22 mouse cellular contexts compared by ENCODE assay signal in genomic region chr10:121160499-121160898, GRCm38 (mm10).
DNase-seq lines count a peak whose midpoint lies in the region; ATAC-seq and TF ChIP-seq lines count a peak whose summit lies in the region.
"Had no signal": no experiment of that assay in that cellular context is flagged by ENCODE, and none has a peak within 500 bp of the region (broad histone marks: within the 10 kb centered on the region; RNA-seq: fewer than 3 reads in every experiment).

No protein-coding gene starts in this region.

- peaks cover 17% of the 10 kb centered on the region for H3K4me1 ChIP-seq in heart, postnatal 0 days (ENCODE audit: control insufficient read depth, insufficient read depth)
- H3K4me1 ChIP-seq in testis, adult 2 months (ENCODE audit: control insufficient read depth, insufficient read depth, low read length) = peaks cover 7% of the 10 kb centered on the region
- H3K4me1 ChIP-seq in embryonic facial prominence, embryonic 15.5 days = peaks cover 13% of the 10 kb centered on the region
- no peaks in the 10 kb centered on the region for H3K4me1 ChIP-seq in hindbrain, embryonic 12.5 days
- H3K4me1 ChIP-seq: liver, embryonic 12.5 days; megakaryocyte, embryonic 14.5 days; stomach, embryonic 15.5 days had no signal

- DNase-seq in heart, postnatal 0 days (ENCODE audit: low spot score) = no peak
- DNase-seq in heart, postnatal 25 days (ENCODE audit: low spot score) = no peak
- no peak for DNase-seq in testis, postnatal 10 days (ENCODE audit: low spot score)
- no peak for DNase-seq in cerebellum, postnatal 25 days
- DNase-seq: adrenal gland, postnatal 25 days; cerebellum, adult 9-10 months; gastrocnemius, postnatal 14 days; kidney, adult 9 months; kidney, postnatal 25 days; layer of hippocampus, postnatal 36 days; thymus, adult 2 months had no signal

- TF ChIP-seq EP300 in heart, postnatal 0 days (IDR thresholded peaks at IDR 0.05; ENCODE audit: low read depth) = no peak

- no peak for ATAC-seq in heart, postnatal 0 days (ENCODE audit: insufficient read depth, low read depth)
- ATAC-seq in embryonic facial prominence, embryonic 15.5 days (ENCODE audit: insufficient number of reproducible peaks, low FRiP score, low TSS enrichment, low read depth) = no peak
- ATAC-seq in hindbrain, embryonic 12.5 days (ENCODE audit: low FRiP score) = no peak
- ATAC-seq: forebrain, postnatal 0 days; hindbrain, postnatal 0 days; intestine, embryonic 16.5 days; liver, embryonic 12.5 days had no signal

- intact Hi-C loops in heart, postnatal 25 days (cut with DNase I) = no loop called here

- H3K4me3 ChIP-seq in heart, postnatal 0 days (ENCODE audit: low read depth, low read length) = no peak overlapping the region
- peak overlapping the region; percentile 65 for H3K4me3 ChIP-seq in testis, adult 2 months (ENCODE audit: control insufficient read depth, low read depth, low read length)
- H3K4me3 ChIP-seq in embryonic facial prominence, embryonic 15.5 days (replicated peaks) = no peak overlapping the region
- H3K4me3 ChIP-seq in hindbrain, embryonic 12.5 days = no peak overlapping the region
- H3K4me3 ChIP-seq: heart, embryonic 10.5 days; limb, embryonic 12.5 days; liver, embryonic 12.5 days; megakaryocyte, embryonic 14.5 days; stomach, embryonic 15.5 days had no signal

- no peaks in the 10 kb centered on the region for H3K36me3 ChIP-seq in heart, postnatal 0 days (replicated peaks; ENCODE audit: control insufficient read depth, insufficient read depth, low read length)
- H3K36me3 ChIP-seq in testis, adult 2 months (ENCODE audit: control insufficient read depth, insufficient read depth, low read length) = no peaks in the 10 kb centered on the region
- H3K36me3 ChIP-seq in embryonic facial prominence, embryonic 15.5 days = no peaks in the 10 kb centered on the region
- no peaks in the 10 kb centered on the region for H3K36me3 ChIP-seq in hindbrain, embryonic 12.5 days
- H3K36me3 ChIP-seq: heart, embryonic 10.5 days; limb, embryonic 12.5 days; liver, embryonic 12.5 days; stomach, embryonic 15.5 days had no signal

- no peak overlapping the region; the same call in 1 of the 2 replicates for H3K4me2 ChIP-seq in heart, postnatal 0 days (ENCODE audit: low read depth, low read length)
- H3K4me2 ChIP-seq in embryonic facial prominence, embryonic 15.5 days (replicated peaks) = no peak overlapping the region
- no peak overlapping the region for H3K4me2 ChIP-seq in hindbrain, embryonic 12.5 days (replicated peaks)
- H3K4me2 ChIP-seq: limb, embryonic 12.5 days; liver, embryonic 12.5 days; stomach, embryonic 15.5 days had no signal

- TF ChIP-seq CTCF in heart, postnatal 0 days (IDR thresholded peaks at IDR 0.05; ENCODE audit: low read depth) = no peak
- TF ChIP-seq CTCF in testis, adult 2 months (IDR thresholded peaks at IDR 0.05; ENCODE audit: control insufficient read depth, insufficient read depth, insufficient replicate concordance, low read depth, low read length) = no peak

- H3K9ac ChIP-seq in heart, postnatal 0 days (replicated peaks; ENCODE audit: low read depth, low read length) = no peak overlapping the region
- no peak overlapping the region for H3K9ac ChIP-seq in embryonic facial prominence, embryonic 15.5 days
- H3K9ac ChIP-seq in hindbrain, embryonic 12.5 days = no peak overlapping the region
- H3K9ac ChIP-seq: forebrain, postnatal 0 days; limb, embryonic 12.5 days; liver, embryonic 12.5 days; stomach, embryonic 15.5 days had no signal

- WGBS in heart, postnatal 0 days = 83% methylated on average over 7 of the region's 7 CpGs
- 21% methylated on average over 7 of the region's 7 CpGs for WGBS in embryonic facial prominence, embryonic 15.5 days
- WGBS in hindbrain, embryonic 12.5 days = 62% methylated on average over 7 of the region's 7 CpGs

- H3K27me3 ChIP-seq in heart, postnatal 0 days (ENCODE audit: control insufficient read depth, insufficient read depth, low read length) = no peaks in the 10 kb centered on the region
- H3K27me3 ChIP-seq in testis, adult 2 months (ENCODE audit: control insufficient read depth, insufficient read depth, low read length) = no peaks in the 10 kb centered on the region
- H3K27me3 ChIP-seq in embryonic facial prominence, embryonic 15.5 days = no peaks in the 10 kb centered on the region
- H3K27me3 ChIP-seq in hindbrain, embryonic 12.5 days = no peaks in the 10 kb centered on the region
- H3K27me3 ChIP-seq: limb, embryonic 12.5 days; liver, embryonic 12.5 days; megakaryocyte, embryonic 14.5 days; stomach, embryonic 15.5 days had no signal

- peak overlapping the region; percentile 67; the same call in 1 of the 2 replicates for H3K27ac ChIP-seq in heart, postnatal 0 days (ENCODE audit: low read depth)
- H3K27ac ChIP-seq in testis, adult 2 months (ENCODE audit: control insufficient read depth, insufficient read depth, low read depth, low read length) = no peak overlapping the region
- H3K27ac ChIP-seq in embryonic facial prominence, embryonic 15.5 days (replicated peaks) = 0 out of 2 replicates have a peak overlapping the region, but pooled peaks have one; percentile 18
- no peak overlapping the region for H3K27ac ChIP-seq in hindbrain, embryonic 12.5 days
- H3K27ac ChIP-seq: heart, embryonic 10.5 days; hindbrain, postnatal 0 days; limb, embryonic 12.5 days; liver, embryonic 12.5 days; stomach, embryonic 15.5 days had no signal

- TF ChIP-seq POLR2A in testis, adult 2 months (IDR thresholded peaks at IDR 0.05; ENCODE audit: control insufficient read depth, low read depth, low read length) = no peak

- no peaks in the 10 kb centered on the region for H3K9me3 ChIP-seq in heart, postnatal 0 days (replicated peaks; ENCODE audit: control insufficient read depth, low read length)
- H3K9me3 ChIP-seq in embryonic facial prominence, embryonic 15.5 days (replicated peaks) = no peaks in the 10 kb centered on the region
- H3K9me3 ChIP-seq in hindbrain, embryonic 12.5 days (replicated peaks) = no peaks in the 10 kb centered on the region; the same call in 1 of the 2 replicates
- H3K9me3 ChIP-seq: heart, embryonic 10.5 days; stomach, embryonic 15.5 days had no signal

Comparison
In these comparisons a context has a peak if more than half of its experiments do, and no peak if none do; other contexts are left out.
1. H3K27ac ChIP-seq: peak in heart, postnatal 0 days (single experiment) and embryonic facial prominence, embryonic 15.5 days (single experiment); none in testis, adult 2 months (single experiment) and hindbrain, embryonic 12.5 days (single experiment).